Mouse (Mus musculus) spleen, postnatal 10 days (tissue): ENCODE data around the gene Prkg1.
"Not testable (repeated sequence)": the region's sequence is repeated elsewhere in the genome, so short reads cannot be mapped to it uniquely, and the experiment has no call there.

Experiments
- DNase-seq, 2 experiments: peaks; one replicate each; pipeline ENCODE4 v3.0.0; 2021 to 2022; ENCODE audit warnings: low spot score in 2 of 2

Prkg1 gene

GRCm38 (mm10) chr19:31426142-31426541, 338.7 kb downstream of the Prkg1 start:
- peak in 1 of 2 experiments; percentile 24 for DNase-seq

GRCm38 (mm10) chr19:31425199-31425598, 339.6 kb downstream of the Prkg1 start:
- no peak for DNase-seq

- DNase-seq: no peak
Observed at GRCm38 (mm10) chr19:31424319-31424718, 340.5 kb downstream of the Prkg1 start.

GRCm38 (mm10) chr19:31413571-31413970, 351.3 kb downstream of the Prkg1 start:
- DNase-seq: no peak

GRCm38 (mm10) chr19:31396096-31396495, 368.7 kb downstream of the Prkg1 start:
- no peak for DNase-seq

- no peak for DNase-seq
Observed at GRCm38 (mm10) chr19:31385353-31385752, 379.5 kb downstream of the Prkg1 start.

GRCm38 (mm10) chr19:31383881-31384280, 381.0 kb downstream of the Prkg1 start:
- no peak for DNase-seq

- DNase-seq: no peak
Observed at GRCm38 (mm10) chr19:31370106-31370505, 394.7 kb downstream of the Prkg1 start.

- no peak for DNase-seq
Observed at GRCm38 (mm10) chr19:31369116-31369515, 395.7 kb downstream of the Prkg1 start.

GRCm38 (mm10) chr19:31362051-31362450, 402.8 kb downstream of the Prkg1 start:
- DNase-seq: no peak

GRCm38 (mm10) chr19:31361575-31361974, 403.3 kb downstream of the Prkg1 start:
- no peak for DNase-seq

- DNase-seq: no peak
Observed at GRCm38 (mm10) chr19:31361161-31361560, 403.7 kb downstream of the Prkg1 start.

- DNase-seq: no peak
Observed at GRCm38 (mm10) chr19:31354959-31355358, 409.9 kb downstream of the Prkg1 start.

GRCm38 (mm10) chr19:31352784-31353183, 412.0 kb downstream of the Prkg1 start:
- DNase-seq: not testable (repeated sequence)

GRCm38 (mm10) chr19:31351796-31352195, 413.0 kb downstream of the Prkg1 start:
- DNase-seq: no peak

- peak in 1 of 2 experiments; percentile 63 for DNase-seq
Observed at GRCm38 (mm10) chr19:31342150-31342549, 422.7 kb downstream of the Prkg1 start.

- DNase-seq: no peak
Observed at GRCm38 (mm10) chr19:31340898-31341297, 423.9 kb downstream of the Prkg1 start.

GRCm38 (mm10) chr19:31338355-31339101, 426.3 kb downstream of the Prkg1 start:
- DNase-seq: no peak

GRCm38 (mm10) chr19:31337863-31338217, 427.0 kb downstream of the Prkg1 start:
- DNase-seq: peak in 1 of 2 experiments; percentile 28

- DNase-seq: peak in 1 of 2 experiments; percentile 31
Observed at GRCm38 (mm10) chr19:31337163-31337862, 427.5 kb downstream of the Prkg1 start.

GRCm38 (mm10) chr19:31336381-31336780, 428.5 kb downstream of the Prkg1 start:
- no peak for DNase-seq

- no peak for DNase-seq
Observed at GRCm38 (mm10) chr19:31329893-31330292, 434.9 kb downstream of the Prkg1 start.

GRCm38 (mm10) chr19:31304760-31305159, 460.1 kb downstream of the Prkg1 start:
- DNase-seq: no peak
